Mouse (Mus musculus) megakaryocyte, embryonic 14.5 days (primary cell): ENCODE measurements around the gene Dnaja3. TPM values are rescaled to one million over a fixed set of nuclear protein-coding genes. Genes with fewer than 3 reads are reported as not detected.
"Not testable (repeated sequence)": the region's sequence is repeated elsewhere in the genome, so short reads cannot be mapped to it uniquely, and the experiment has no call there.

ENCODE experiments used
- H3K27me3 ChIP-seq: replicated peaks from 2 replicates; pipeline ENCODE3; 2012; ENCODE audit warnings: inconsistent platforms
- H3K36me3 ChIP-seq: replicated peaks from 2 replicates; pipeline ENCODE3; 2012; ENCODE audit warnings: low read length, inconsistent platforms, mixed read lengths
- H3K4me1 ChIP-seq: 2 replicates; pipeline ENCODE4 v1.6.1; 2012; ENCODE audit warnings: inconsistent platforms
- H3K4me3 ChIP-seq: replicated peaks from 2 replicates; pipeline ENCODE3; 2012; ENCODE audit warnings: moderate library complexity, mild to moderate bottlenecking, inconsistent platforms
- H3K9me3 ChIP-seq: 2 replicates; pipeline ENCODE4 v1.6.1; 2012; ENCODE audit warnings: inconsistent platforms
- FLI1 ChIP-seq: IDR thresholded peaks from 2 replicates; pipeline ENCODE4 v1.6.1; 2012; ENCODE audit warnings: low read length, inconsistent platforms, mixed read lengths
- GATA1 ChIP-seq: IDR thresholded peaks from 3 replicates; pipeline ENCODE4 v1.6.1; 2012; ENCODE audit warnings: mixed read lengths, low read length, inconsistent platforms, borderline replicate concordance
- polyA plus RNA-seq: library from polyadenylated mRNA; stranded (reverse); fragments of >175 nt; gene quantifications from 2 replicates; pipeline ENCODE4 v1.2.3, GENCODE M21; 2012; ENCODE audit warnings: low replicate concordance; ENCODE audit not compliant: insufficient read depth

The Dnaja3 gene
- polyA plus RNA-seq, 1 experiment: 5.3 TPM

- H3K4me1 ChIP-seq: peaks cover 50% of the 10 kb centered on the region
- H3K27me3 ChIP-seq: no peaks in the 10 kb centered on the region
- TF ChIP-seq GATA1 (no peak), FLI1 (no peak)
- H3K36me3 ChIP-seq: no peaks in the 10 kb centered on the region
- peak overlapping the region; percentile 70 for H3K4me3 ChIP-seq
- no peaks in the 10 kb centered on the region for H3K9me3 ChIP-seq
These were observed 88.2 kb downstream of the Dnaja3 start for GRCm38 (mm10) chr16:4727963-4728362.

GRCm38 (mm10) chr16:4730776-4731358, 91.1 kb downstream of the Dnaja3 start:
- Histone ChIP-seq H3K4me1 (peaks cover 45% of the 10 kb centered on the region), H3K9me3 (no peaks in the 10 kb centered on the region), H3K4me3 (no peak overlapping the region), H3K36me3 (peaks cover 6% of the 10 kb centered on the region), H3K27me3 (no peaks in the 10 kb centered on the region)
- TF ChIP-seq GATA1 (no peak), FLI1 (no peak)

- Histone ChIP-seq H3K9me3 (no peaks in the 10 kb centered on the region), H3K4me1 (peaks cover 30% of the 10 kb centered on the region), H3K36me3 (peaks cover 8% of the 10 kb centered on the region), H3K4me3 (no peak overlapping the region), H3K27me3 (no peaks in the 10 kb centered on the region)
- no peak for TF ChIP-seq FLI1
- TF ChIP-seq GATA1: no peak
These were observed 96.5 kb downstream of the Dnaja3 start for GRCm38 (mm10) chr16:4736262-4736661.

GRCm38 (mm10) chr16:4739994-4740393, 100.2 kb downstream of the Dnaja3 start:
- peaks cover 8% of the 10 kb centered on the region; the same call in 1 of the 2 replicates for H3K9me3 ChIP-seq
- H3K36me3 ChIP-seq: peaks cover 27% of the 10 kb centered on the region
- peaks cover 24% of the 10 kb centered on the region for H3K4me1 ChIP-seq
- H3K4me3 ChIP-seq: no peak overlapping the region
- H3K27me3 ChIP-seq: no peaks in the 10 kb centered on the region
- TF ChIP-seq FLI1 (no peak), GATA1 (no peak)

GRCm38 (mm10) chr16:4742186-4742585, 102.4 kb downstream of the Dnaja3 start:
- no peak overlapping the region for H3K4me3 ChIP-seq
- TF ChIP-seq GATA1 (no peak), FLI1 (no peak)
- peaks cover 8% of the 10 kb centered on the region; the same call in 1 of the 2 replicates for H3K9me3 ChIP-seq
- peaks cover 3% of the 10 kb centered on the region; the same call in 1 of the 2 replicates for H3K4me1 ChIP-seq
- no peaks in the 10 kb centered on the region for H3K27me3 ChIP-seq
- H3K36me3 ChIP-seq: peaks cover 21% of the 10 kb centered on the region

- H3K4me3 ChIP-seq: no peak overlapping the region
- H3K27me3 ChIP-seq: no peaks in the 10 kb centered on the region
- peaks cover 11% of the 10 kb centered on the region for H3K36me3 ChIP-seq
- H3K4me1 ChIP-seq: no peaks in the 10 kb centered on the region; the same call in 1 of the 2 replicates
- H3K9me3 ChIP-seq: peaks cover 2% of the 10 kb centered on the region; the same call in 1 of the 2 replicates
- TF ChIP-seq FLI1: no peak
- no peak for TF ChIP-seq GATA1
These were observed 112.4 kb downstream of the Dnaja3 start for GRCm38 (mm10) chr16:4752155-4752554.

GRCm38 (mm10) chr16:4754045-4754444, 114.3 kb downstream of the Dnaja3 start:
- Histone ChIP-seq H3K27me3 (no peaks in the 10 kb centered on the region), H3K4me1 (peaks cover 5% of the 10 kb centered on the region; the same call in 1 of the 2 replicates)

GRCm38 (mm10) chr16:4756660-4757335, 117.0 kb downstream of the Dnaja3 start:
- not testable (repeated sequence) for H3K27me3 ChIP-seq, H3K36me3 ChIP-seq, H3K4me1 ChIP-seq, H3K9me3 ChIP-seq
- H3K4me3 ChIP-seq: peak overlapping the region; percentile 76

More at GRCm38 (mm10) chr16:4754045-4754444, 114.3 kb downstream of the Dnaja3 start:
- Histone ChIP-seq H3K36me3 (peaks cover 11% of the 10 kb centered on the region), H3K9me3 (peaks cover 2% of the 10 kb centered on the region; the same call in 1 of the 2 replicates), H3K4me3 (no peak overlapping the region)
- no peak for TF ChIP-seq GATA1
- TF ChIP-seq FLI1: no peak

Other genes starting within 250 kb of the Dnaja3 start
- gene Adcy9, start 219.5 kb upstream of the Dnaja3 start, polyA plus RNA-seq: 1.9 and 3.5 TPM in 2 replicates
- 0.03 TPM in 1 of 2 replicates, not detected in the other for gene Srl, start 98.2 kb upstream of the Dnaja3 start, polyA plus RNA-seq
- 27.6 and 46.2 TPM in 2 replicates for gene Tfap4, start 80.1 kb upstream of the Dnaja3 start, polyA plus RNA-seq
- gene Glis2, start 45.3 kb upstream of the Dnaja3 start, polyA plus RNA-seq: 0.62 and 2.0 TPM in 2 replicates
- gene Pam16, start 15.0 kb upstream of the Dnaja3 start, polyA plus RNA-seq: 137 and 230 TPM in 2 replicates
- 0.58 TPM in 1 of 2 replicates, not detected in the other for gene Vasn, start within 50 bp of the Dnaja3 start, polyA plus RNA-seq
- gene Coro7, start 39.8 kb downstream of the Dnaja3 start, polyA plus RNA-seq: 62.1 and 104 TPM in 2 replicates
- gene Nmral1, start 79.4 kb downstream of the Dnaja3 start, polyA plus RNA-seq: 3.2 TPM in 1 of 2 replicates, not detected in the other
- 4.3 and 14.6 TPM in 2 replicates for gene Hmox2, start 86.4 kb downstream of the Dnaja3 start, polyA plus RNA-seq
- gene Cdip1, start 150.3 kb downstream of the Dnaja3 start, polyA plus RNA-seq: 9.0 and 22.4 TPM in 2 replicates
- not detected in 2 replicates for gene 4930562C15Rik, start 195.4 kb downstream of the Dnaja3 start, polyA plus RNA-seq
- gene Ubald1, start 240.3 kb downstream of the Dnaja3 start, polyA plus RNA-seq: 336 and 551 TPM in 2 replicates
- 29.1 and 37.7 TPM in 2 replicates for gene Mgrn1, start 246.3 kb downstream of the Dnaja3 start, polyA plus RNA-seq